Comparison of ENCODE assay signal across 13 mouse cellular contexts in genomic region chr1:152845211-152845730, GRCm38 (mm10).
"Had no signal": no experiment of that assay in that cellular context is flagged by ENCODE, and none has a peak within 500 bp of the region (broad histone marks: within the 10 kb centered on the region; RNA-seq: fewer than 3 reads in every experiment).

No protein-coding gene starts in this region.

- H3K4me1 ChIP-seq: liver, embryonic 12.5 days; lung, embryonic 15.5 days; midbrain, embryonic 12.5 days; neural tube, embryonic 13.5 days had no signal

- H3K4me3 ChIP-seq: limb, embryonic 13.5 days; liver, embryonic 12.5 days; lung, embryonic 15.5 days; midbrain, embryonic 12.5 days; neural tube, embryonic 13.5 days had no signal

- H3K4me2 ChIP-seq: limb, embryonic 13.5 days; liver, embryonic 12.5 days; lung, embryonic 15.5 days; midbrain, embryonic 12.5 days; neural tube, embryonic 13.5 days had no signal

- H3K27ac ChIP-seq: limb, embryonic 13.5 days; liver, embryonic 12.5 days; lung, embryonic 15.5 days; macrophage; midbrain, embryonic 12.5 days; neural tube, embryonic 13.5 days; stomach, postnatal 0 days had no signal

- DNase-seq: kidney, adult 8-10 months; kidney, postnatal 25 days; lung, postnatal 14 days; right cerebral cortex, adult 18-20 months; right cerebral cortex, postnatal 25 days had no signal

- H3K9me3 ChIP-seq: limb, embryonic 13.5 days; liver, embryonic 12.5 days; lung, embryonic 15.5 days; midbrain, embryonic 12.5 days; neural tube, embryonic 13.5 days had no signal

- ATAC-seq: midbrain, embryonic 16.5 days had no signal

- H3K27me3 ChIP-seq: limb, embryonic 13.5 days; liver, embryonic 12.5 days; lung, embryonic 15.5 days; midbrain, embryonic 12.5 days; neural tube, embryonic 13.5 days had no signal

- H3K9ac ChIP-seq: limb, embryonic 13.5 days; liver, embryonic 12.5 days; lung, embryonic 15.5 days; midbrain, embryonic 12.5 days; neural tube, embryonic 13.5 days had no signal
